Mouse (Mus musculus) hindbrain, embryonic 16.5 days (tissue): ENCODE measurements around the gene Nudcd3. TPM values are rescaled to one million over a fixed set of nuclear protein-coding genes. Genes with fewer than 3 reads are reported as not detected.
A peak's percentile ranks its signal among the peaks of the same experiment; 100 is the strongest.

Experiments
- ATAC-seq: fragments of 200-750 bp; cut with Nextera tagmentation; 2 replicates; pipeline ENCODE4 v1.8.0; 2017; ENCODE audit warnings: moderate TSS enrichment, moderate library complexity
- H3K27ac ChIP-seq: fragments of 300-500 bp; sonication (generic); 2 replicates; pipeline ENCODE4 v1.5.1; 2014; ENCODE audit warnings: low read depth, mild to moderate bottlenecking, control low read depth, low read length, moderate library complexity
- H3K27me3 ChIP-seq: fragments of 300-500 bp; sonication (generic); replicated peaks from 2 replicates; pipeline ENCODE4 v1.6.1; 2014; ENCODE audit warnings: low read length; ENCODE audit not compliant: control insufficient read depth, insufficient read depth
- H3K36me3 ChIP-seq: fragments of 300-500 bp; sonication (generic); 2 replicates; pipeline ENCODE4 v1.6.1; 2014; ENCODE audit warnings: mild to moderate bottlenecking, low read length, moderate library complexity, mixed read lengths; ENCODE audit not compliant: control insufficient read depth, insufficient read depth
- H3K4me1 ChIP-seq: fragments of 300-500 bp; sonication (generic); 2 replicates; pipeline ENCODE4 v1.6.1; 2014; ENCODE audit warnings: low read depth, low read length; ENCODE audit not compliant: control insufficient read depth, insufficient read depth
- H3K4me2 ChIP-seq: fragments of 300-500 bp; sonication (generic); 2 replicates; pipeline ENCODE4 v1.6.1; 2014; ENCODE audit warnings: mild to moderate bottlenecking, low read length, control low read depth, moderate library complexity
- H3K4me3 ChIP-seq: fragments of 300-500 bp; sonication (generic); 2 replicates; pipeline ENCODE4 v1.5.1; 2014; ENCODE audit warnings: mild to moderate bottlenecking, low read length, control low read depth, moderate library complexity
- H3K9ac ChIP-seq: fragments of 300-500 bp; sonication (generic); 2 replicates; pipeline ENCODE4 v1.6.1; 2014; ENCODE audit warnings: low read depth, mild to moderate bottlenecking, control low read depth, low read length, moderate library complexity
- H3K9me3 ChIP-seq: fragments of 300-500 bp; sonication (generic); 2 replicates; pipeline ENCODE4 v1.6.1; 2014; ENCODE audit warnings: mild to moderate bottlenecking, low read length, moderate library complexity; ENCODE audit not compliant: control insufficient read depth
- WGBS: fragments of 180-500 bp; shearing (Covaris S2); extraction: QIAGEN DNeasy Blood & Tissue Kit; methylation state at CpG from one replicate; pipeline ENCODE4 v1.1.7; 2014; 5-methylcytosine and 5-hydroxymethylcytosine counted together
- polyA plus RNA-seq: library from polyadenylated mRNA; unstranded; fragments of >200 nt; fragmentation: Nextera tagmentation; extraction: Ambion mirVana; gene quantifications from 2 replicates; pipeline ENCODE4 v1.2.1, GENCODE M21; 2015

Gene Nudcd3
- polyA plus RNA-seq, 1 experiment from 2014 or later: 71.9 TPM

GRCm38 (mm10) chr11:6183246-6183645 is 17.0 kb downstream of the Nudcd3 start:
- no peak overlapping the region for H3K4me3 ChIP-seq
- H3K4me2 ChIP-seq: no peak overlapping the region
- H3K27ac ChIP-seq: no peak overlapping the region
- H3K9me3 ChIP-seq: no peaks in the 10 kb centered on the region
- H3K4me1 ChIP-seq: peaks cover 29% of the 10 kb centered on the region
- H3K36me3 ChIP-seq: no peaks in the 10 kb centered on the region
- no peak for ATAC-seq
- 53% methylated on average over 2 of the region's 2 CpGs for WGBS
- no peak overlapping the region for H3K9ac ChIP-seq
- H3K27me3 ChIP-seq: no peaks in the 10 kb centered on the region

DNA sequence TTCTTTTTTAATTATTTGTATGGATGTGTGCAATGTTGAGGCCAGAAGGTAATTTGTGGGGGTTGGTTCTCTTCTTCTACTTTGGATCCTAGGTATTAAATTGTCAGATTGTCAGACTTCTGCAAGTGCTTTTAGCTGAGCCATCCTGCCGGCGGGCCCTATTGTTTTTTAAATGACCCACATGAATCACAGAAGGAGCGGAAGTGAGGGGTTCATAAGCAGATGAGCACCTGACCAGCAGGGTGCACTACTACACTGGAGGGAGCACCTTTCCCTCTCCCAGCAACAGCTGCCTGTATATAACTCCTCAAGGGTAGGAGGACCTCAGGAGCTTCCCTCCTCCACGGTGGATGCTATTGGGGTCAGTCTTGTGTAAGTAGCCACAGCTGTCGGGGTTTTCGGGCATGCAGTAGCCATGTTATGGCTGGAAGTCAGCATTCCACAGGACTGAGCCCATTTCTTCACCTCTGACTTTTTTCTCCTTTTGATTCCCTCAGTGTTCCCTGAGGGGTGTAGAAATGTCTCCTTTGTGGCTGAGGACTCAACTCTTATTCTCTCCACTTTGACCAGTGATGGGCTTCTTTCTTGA is 19.3 kb downstream of the Nudcd3 start:
- no peak overlapping the region for H3K9ac ChIP-seq
- H3K4me1 ChIP-seq: peaks cover 27% of the 10 kb centered on the region
- WGBS: 52% methylated on average over 6 of the region's 6 CpGs
- H3K9me3 ChIP-seq: no peaks in the 10 kb centered on the region
- no peak overlapping the region for H3K4me3 ChIP-seq
- H3K36me3 ChIP-seq: no peaks in the 10 kb centered on the region
- H3K4me2 ChIP-seq: no peak overlapping the region
- ATAC-seq: no peak
- no peaks in the 10 kb centered on the region for H3K27me3 ChIP-seq
- no peak overlapping the region for H3K27ac ChIP-seq

DNA sequence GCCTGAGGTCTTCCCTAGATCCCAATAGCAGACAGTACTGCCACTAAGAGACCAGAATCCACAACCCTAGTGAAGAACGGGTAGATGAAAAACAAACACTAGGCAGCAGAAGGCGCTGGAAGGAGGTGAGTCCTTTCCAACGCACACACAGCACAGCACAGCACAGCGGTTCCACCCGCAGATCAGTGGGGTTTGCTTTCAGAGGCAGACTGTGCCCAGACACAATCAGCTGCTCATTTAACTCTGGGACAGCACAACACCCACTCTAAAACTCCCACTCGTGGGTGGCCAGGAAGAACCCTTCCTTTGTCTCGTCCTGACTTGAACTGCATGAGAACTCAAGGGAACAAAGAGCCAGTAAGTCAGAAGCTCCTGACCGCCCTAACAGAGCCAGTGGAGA is 21.0 kb downstream of the Nudcd3 start:
- no peaks in the 10 kb centered on the region for H3K36me3 ChIP-seq
- H3K4me1 ChIP-seq: peaks cover 23% of the 10 kb centered on the region
- H3K27ac ChIP-seq: no peak overlapping the region
- H3K27me3 ChIP-seq: no peaks in the 10 kb centered on the region
- no peak for ATAC-seq
- H3K9ac ChIP-seq: no peak overlapping the region
- no peak overlapping the region for H3K4me3 ChIP-seq
- H3K9me3 ChIP-seq: no peaks in the 10 kb centered on the region
- H3K4me2 ChIP-seq: no peak overlapping the region
- 18% methylated on average over 8 of the region's 8 CpGs for WGBS

- Histone ChIP-seq H3K27me3 (no peaks in the 10 kb centered on the region), H3K27ac (no peak overlapping the region), H3K9ac (no peak overlapping the region), H3K36me3 (no peaks in the 10 kb centered on the region), H3K4me2 (no peak overlapping the region), H3K9me3 (no peaks in the 10 kb centered on the region), H3K4me3 (no peak overlapping the region), H3K4me1 (peaks cover 19% of the 10 kb centered on the region)
- peak; percentile 38; the same call in 1 of the 2 replicates for ATAC-seq
- WGBS: 25% methylated on average over 2 of the region's 2 CpGs
Measured at GRCm38 (mm10) chr11:6178673-6179166, 21.5 kb downstream of the Nudcd3 start.

- Histone ChIP-seq H3K4me2 (no peak overlapping the region), H3K9ac (no peak overlapping the region), H3K27ac (no peak overlapping the region), H3K4me1 (peaks cover 16% of the 10 kb centered on the region), H3K27me3 (no peaks in the 10 kb centered on the region), H3K4me3 (no peak overlapping the region), H3K9me3 (no peaks in the 10 kb centered on the region), H3K36me3 (no peaks in the 10 kb centered on the region)
- ATAC-seq: no peak
- WGBS: 47% methylated on average over 8 of the region's 8 CpGs
Measured at GRCm38 (mm10) chr11:6177781-6178420, 22.3 kb downstream of the Nudcd3 start.

DNA sequence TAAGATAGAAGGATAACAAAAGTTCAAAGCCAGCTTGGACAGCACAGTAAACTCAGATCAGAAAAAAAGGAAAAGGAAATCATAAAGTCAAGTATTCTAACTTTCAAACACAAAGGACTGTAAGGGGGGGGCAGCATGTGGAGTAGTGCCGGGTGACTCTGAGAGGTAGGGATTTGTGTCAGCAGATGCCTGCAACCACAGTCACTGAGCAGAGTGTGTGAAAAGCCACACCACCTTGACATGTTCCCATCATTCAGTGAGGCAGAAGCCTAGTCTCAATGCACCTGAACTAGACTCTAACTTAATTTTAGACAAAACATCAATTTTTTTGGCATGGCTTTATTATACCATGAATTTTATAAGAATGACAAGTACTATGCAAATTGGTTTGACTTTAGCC is 24.7 kb downstream of the Nudcd3 start:
- Histone ChIP-seq H3K4me1 (peaks cover 14% of the 10 kb centered on the region), H3K4me2 (no peak overlapping the region), H3K9me3 (no peaks in the 10 kb centered on the region), H3K9ac (no peak overlapping the region), H3K27me3 (no peaks in the 10 kb centered on the region), H3K27ac (no peak overlapping the region), H3K4me3 (no peak overlapping the region), H3K36me3 (no peaks in the 10 kb centered on the region)
- 71% methylated on average over 1 of the region's 1 CpGs for WGBS
- no peak for ATAC-seq

- H3K4me3 ChIP-seq: no peak overlapping the region
- H3K4me2 ChIP-seq: no peak overlapping the region
- H3K36me3 ChIP-seq: no peaks in the 10 kb centered on the region
- no peak overlapping the region for H3K27ac ChIP-seq
- peaks cover 14% of the 10 kb centered on the region for H3K4me1 ChIP-seq
- ATAC-seq: no peak; the same call in 1 of the 2 replicates
- H3K27me3 ChIP-seq: no peaks in the 10 kb centered on the region
- H3K9ac ChIP-seq: no peak overlapping the region
- H3K9me3 ChIP-seq: no peaks in the 10 kb centered on the region
- WGBS: 82% methylated on average over 7 of the region's 7 CpGs
Measured at GRCm38 (mm10) chr11:6174719-6175118, 25.5 kb downstream of the Nudcd3 start.

DNA sequence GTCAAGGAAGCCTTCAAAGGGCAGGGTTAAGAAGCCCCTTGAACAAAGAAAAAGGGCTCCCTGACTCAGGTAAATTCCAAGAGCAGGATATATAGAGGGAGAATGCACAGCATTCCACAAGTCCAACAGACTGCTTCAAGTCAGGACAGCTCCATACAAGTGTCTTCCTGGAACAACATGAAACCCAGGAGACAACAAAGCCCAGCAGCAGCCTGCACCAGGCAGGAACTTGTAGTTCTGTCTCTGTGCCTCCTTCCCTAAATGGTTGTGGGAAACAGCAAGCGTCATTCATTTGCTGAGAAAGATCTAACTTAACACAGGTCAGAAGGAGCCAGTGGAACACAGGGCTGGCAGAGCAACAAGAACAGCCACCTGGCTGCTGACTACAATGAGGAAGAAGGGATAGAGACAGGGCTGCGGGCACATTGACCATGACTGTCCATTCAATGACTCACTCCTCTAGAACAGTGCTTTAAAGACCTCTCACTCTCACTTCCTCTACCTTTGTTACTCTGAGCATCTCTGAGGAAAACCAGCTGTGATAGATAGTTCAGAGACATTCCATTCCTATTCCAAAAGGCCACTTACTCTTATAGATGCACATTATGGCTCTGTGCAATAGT is 31.1 kb downstream of the Nudcd3 start:
- whole genome bisulfite sequencing: 76% methylated on average over 2 of the region's 2 CpGs
- H3K4me1 ChIP-seq: no peaks in the 10 kb centered on the region

DNA sequence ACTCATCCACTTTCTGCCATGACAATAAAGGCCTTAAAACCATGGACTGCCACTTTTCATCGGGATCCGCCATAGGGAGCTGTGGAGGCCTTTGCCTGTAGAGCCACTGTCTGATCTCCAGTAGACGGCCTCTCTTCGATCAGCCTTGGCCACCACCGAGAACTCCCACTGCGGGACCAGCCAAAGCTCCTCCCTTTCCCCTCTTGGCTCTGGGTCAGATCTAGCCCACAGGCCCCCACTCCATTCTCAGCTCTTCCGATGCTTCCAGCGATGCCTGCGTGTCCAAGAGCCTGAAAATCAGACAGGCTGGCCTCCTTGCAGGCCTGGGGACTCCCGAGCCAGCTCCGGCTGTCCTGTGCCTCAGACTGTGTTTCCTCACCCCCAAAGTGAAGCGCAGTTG is 33.9 kb downstream of the Nudcd3 start:
- Histone ChIP-seq H3K27ac (no peak overlapping the region; the same call in 1 of the 2 replicates), H3K4me3 (no peak overlapping the region), H3K4me1 (no peaks in the 10 kb centered on the region), H3K36me3 (no peaks in the 10 kb centered on the region), H3K4me2 (no peak overlapping the region), H3K27me3 (no peaks in the 10 kb centered on the region), H3K9me3 (no peaks in the 10 kb centered on the region), H3K9ac (no peak overlapping the region)
- peak; percentile 52; the same call in 1 of the 2 replicates for ATAC-seq
- WGBS: 85% methylated on average over 12 of the region's 12 CpGs

More for the DNA sequence above, 31.1 kb downstream of the Nudcd3 start:
- Histone ChIP-seq H3K9me3 (no peaks in the 10 kb centered on the region), H3K36me3 (no peaks in the 10 kb centered on the region), H3K27ac (no peak overlapping the region), H3K27me3 (no peaks in the 10 kb centered on the region), H3K4me3 (no peak overlapping the region), H3K4me2 (no peak overlapping the region), H3K9ac (no peak overlapping the region)
- no peak for ATAC-seq
